Mouse (Mus musculus): ENCODE data around the gene Acat2. TPM values are rescaled to one million over a fixed set of nuclear protein-coding genes. Genes with fewer than 3 reads are reported as not detected.
"Not testable (repeated sequence)": the region's sequence is repeated elsewhere in the genome, so short reads cannot be mapped to it uniquely, and the experiment has no call there.

The Acat2 gene
- polyA plus RNA-seq, 1 experiment from 2014 or later: 116 TPM

DNA sequence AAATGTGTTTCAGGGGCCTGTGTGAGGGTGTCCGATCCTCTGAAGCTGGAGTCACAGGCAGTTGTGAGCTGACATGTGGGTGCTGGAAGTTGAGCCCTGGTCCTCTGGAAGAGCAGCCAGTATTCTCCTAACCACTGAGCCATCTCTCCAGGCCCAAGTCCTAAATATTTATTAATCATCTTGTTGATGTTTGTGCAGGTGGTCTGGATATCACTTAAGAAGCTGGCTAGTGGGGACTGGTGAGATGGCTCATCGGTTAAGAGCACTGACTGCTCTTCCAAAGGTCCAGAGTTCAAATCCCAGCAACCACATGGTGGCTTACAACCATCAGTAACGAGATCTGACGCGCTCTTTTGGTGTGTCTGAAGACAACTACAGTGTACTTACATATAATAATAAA is 10.9 kb downstream of the Acat2 start:
- Histone ChIP-seq H3K9me3 (no peaks in the 10 kb centered on the region), H3K4me1 (no peaks in the 10 kb centered on the region), H3K27ac (no peak overlapping the region), H3K27me3 (no peaks in the 10 kb centered on the region), H3K4me2 (no peak overlapping the region), H3K36me3 (peaks cover 50% of the 10 kb centered on the region), H3K4me3 (no peak overlapping the region), H3K9ac (no peak overlapping the region)
- 90% methylated on average over 5 of the region's 5 CpGs for WGBS
- ATAC-seq (ENCODE audit: borderline replicate concordance, extremely low read depth, low FRiP score, low TSS enrichment): no peak

- H3K27ac ChIP-seq: no peak overlapping the region
- no peak for ATAC-seq (ENCODE audit: borderline replicate concordance, extremely low read depth, low FRiP score, low TSS enrichment)
- 86% methylated on average over 6 of the region's 6 CpGs for WGBS
- peaks cover 6% of the 10 kb centered on the region for H3K4me1 ChIP-seq
- no peaks in the 10 kb centered on the region for H3K27me3 ChIP-seq
- no peaks in the 10 kb centered on the region for H3K9me3 ChIP-seq
- H3K36me3 ChIP-seq: peaks cover 27% of the 10 kb centered on the region
- no peak overlapping the region for H3K4me3 ChIP-seq
- H3K4me2 ChIP-seq: no peak overlapping the region
- no peak overlapping the region for H3K9ac ChIP-seq
Observed at GRCm38 (mm10) chr17:12942459-12943162, 17.9 kb downstream of the Acat2 start.

DNA sequence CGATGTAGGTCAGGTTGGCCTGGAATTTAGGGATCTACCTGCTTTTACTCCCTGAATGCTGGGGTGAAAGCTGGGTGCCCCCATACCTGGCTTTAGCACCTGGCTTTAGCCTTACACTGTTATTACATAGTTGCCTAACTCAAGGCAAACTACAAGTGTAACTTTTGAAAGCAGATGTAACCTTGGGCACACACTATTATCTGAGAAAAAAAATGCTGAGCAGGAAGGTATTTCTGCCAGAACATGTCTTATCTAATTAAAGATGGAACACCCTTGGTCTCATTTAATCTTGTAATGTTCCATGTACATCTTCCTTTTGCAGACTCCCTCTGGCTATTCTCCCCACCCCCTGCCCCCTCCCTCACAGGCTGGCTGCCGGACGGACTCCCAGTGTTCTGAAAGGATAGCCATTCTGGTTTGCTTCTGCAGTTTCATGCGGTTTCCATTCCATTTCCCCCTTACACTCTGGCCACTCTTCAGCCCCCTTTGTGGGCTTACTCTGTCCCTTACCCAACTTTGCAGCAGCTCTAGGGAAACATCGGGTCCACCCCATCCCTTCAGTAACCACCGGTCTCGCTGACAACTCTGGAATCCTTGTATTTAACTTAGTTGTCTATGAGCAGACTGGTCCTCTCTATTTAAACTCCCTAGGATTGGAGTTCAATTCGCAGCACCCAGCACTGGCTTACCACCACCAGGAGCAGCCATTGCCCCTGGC is 18.8 kb downstream of the Acat2 start:
- Histone ChIP-seq H3K9ac (no peak overlapping the region), H3K27ac (no peak overlapping the region), H3K27me3 (no peaks in the 10 kb centered on the region), H3K9me3 (no peaks in the 10 kb centered on the region), H3K36me3 (peaks cover 24% of the 10 kb centered on the region), H3K4me1 (peaks cover 6% of the 10 kb centered on the region), H3K4me2 (no peak overlapping the region), H3K4me3 (no peak overlapping the region)
- no peak for ATAC-seq (ENCODE audit: borderline replicate concordance, extremely low read depth, low FRiP score, low TSS enrichment)
- 76% methylated on average over 8 of the region's 8 CpGs for whole genome bisulfite sequencing

DNA sequence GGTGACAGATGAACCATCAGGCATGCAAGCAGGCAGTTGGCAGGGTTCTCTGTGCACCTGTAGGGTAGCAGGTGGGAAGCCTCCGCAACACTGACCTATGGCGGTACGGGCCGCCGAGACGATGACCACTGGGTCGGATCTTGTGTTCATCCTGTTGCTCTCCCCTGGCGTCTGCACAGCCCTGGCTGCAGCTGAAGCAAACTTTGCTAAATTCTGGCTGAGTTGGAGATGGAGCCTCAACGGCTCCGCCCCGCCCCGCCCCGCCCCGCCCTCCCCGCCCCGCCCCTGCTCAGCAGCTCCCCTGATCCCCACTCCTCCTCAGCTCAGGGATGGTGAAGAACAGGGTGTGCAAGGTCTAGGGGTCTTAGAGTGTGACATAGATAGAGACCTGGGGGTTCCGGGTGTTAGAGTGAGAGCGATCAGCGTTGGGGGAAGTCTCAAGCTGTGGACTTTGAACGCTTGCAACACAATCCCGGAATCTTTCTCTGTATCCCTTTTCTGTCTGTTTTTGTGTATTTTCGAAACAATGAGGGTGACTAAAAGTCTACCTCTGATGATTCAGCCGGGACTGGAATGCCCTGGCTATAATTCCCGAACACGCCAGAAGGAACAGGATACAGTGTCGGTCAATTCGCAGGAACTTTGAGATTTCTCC is 20.3 kb downstream of the Acat2 start, which contains the start of gene Acat3:
TSS of gene Acat3 (minus strand) at position 450 of the 655 bp plus-strand sequence.
- ATAC-seq (ENCODE audit: borderline replicate concordance, extremely low read depth, low FRiP score, low TSS enrichment): peak; percentile 78; the same call in 1 of the 2 replicates
- WGBS: 11% methylated on average over 27 of the region's 27 CpGs
- peaks cover 15% of the 10 kb centered on the region; the same call in 1 of the 2 replicates for H3K36me3 ChIP-seq
- no peak within 1 kb of the TSS for H3K9ac ChIP-seq
- peak within 1 kb of the TSS; percentile 33 for H3K4me3 ChIP-seq
- H3K9me3 ChIP-seq: no peaks in the 10 kb centered on the region
- H3K4me2 ChIP-seq: peak within 1 kb of the TSS; percentile 62
- no peaks in the 10 kb centered on the region for H3K27me3 ChIP-seq
- no peak within 1 kb of the TSS for H3K27ac ChIP-seq
- peaks cover 6% of the 10 kb centered on the region for H3K4me1 ChIP-seq

DNA sequence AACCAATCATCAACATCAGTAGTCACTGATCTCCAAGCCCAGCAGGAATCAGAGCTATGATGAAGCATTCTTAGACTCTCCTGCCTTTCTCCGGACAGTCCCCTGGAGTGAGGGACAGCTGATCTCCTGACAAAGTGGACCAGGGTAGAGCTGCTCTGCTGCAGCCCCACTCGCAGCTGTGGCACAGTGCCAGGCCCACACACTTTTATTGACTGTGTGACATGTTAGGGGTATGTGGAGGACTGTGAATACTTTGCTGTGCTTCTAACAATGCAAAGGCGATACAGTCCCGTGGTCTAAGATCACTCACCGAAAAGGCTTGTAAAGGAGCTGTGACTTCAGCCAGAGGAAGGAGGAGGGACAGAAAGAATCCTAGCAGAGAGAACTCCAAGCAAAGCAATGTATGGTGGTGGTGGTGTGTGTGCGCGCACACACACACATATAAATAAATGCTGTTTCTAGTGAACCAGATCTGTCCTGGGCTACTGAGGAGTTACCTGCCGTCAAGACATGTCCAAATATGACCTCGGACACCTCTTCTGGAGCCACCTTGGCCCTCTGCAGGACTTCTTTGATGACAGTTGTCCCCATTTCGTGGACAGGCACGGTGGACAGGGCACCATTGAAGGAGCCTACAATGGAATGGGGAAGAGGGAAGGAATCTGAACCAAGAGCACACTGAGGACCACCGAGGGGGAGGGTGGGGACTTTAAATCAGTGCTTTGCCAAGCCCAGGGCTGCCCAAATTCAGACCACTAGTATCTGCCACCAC is 21.0 kb downstream of the Acat2 start:
- ATAC-seq (ENCODE audit: borderline replicate concordance, extremely low read depth, low FRiP score, low TSS enrichment): peak; percentile 32; the same call in 1 of the 2 replicates
- H3K9me3 ChIP-seq, H3K27me3 ChIP-seq, H3K9ac ChIP-seq, H3K27ac ChIP-seq, H3K36me3 ChIP-seq, H3K4me1 ChIP-seq: not testable (repeated sequence)
- WGBS: 36% methylated on average over 2 of the region's 12 CpGs
- peak overlapping the region; percentile 62 for H3K4me2 ChIP-seq
- peak overlapping the region; percentile 33 for H3K4me3 ChIP-seq

DNA sequence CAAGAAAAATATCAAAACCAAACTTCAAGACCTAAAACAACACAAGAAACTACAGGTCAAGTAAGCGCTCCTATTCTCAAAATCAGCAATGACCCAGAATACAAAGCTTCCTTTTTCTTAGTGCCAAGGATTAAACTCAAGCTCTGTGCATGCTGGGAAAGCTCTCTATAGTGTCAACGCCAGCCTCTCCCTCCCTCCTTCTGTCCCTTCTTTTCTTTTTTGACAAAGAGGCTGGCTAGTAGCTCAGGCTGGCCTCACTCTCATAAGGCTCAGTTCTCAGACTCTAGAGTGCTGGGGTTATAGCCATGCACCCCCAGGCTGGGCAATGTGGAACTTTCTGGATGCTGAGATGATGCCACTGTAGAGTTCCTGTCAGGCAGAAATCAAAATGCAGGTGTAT is 22.5 kb downstream of the Acat2 start:
- H3K9ac ChIP-seq: no peak overlapping the region
- 57% methylated on average over 2 of the region's 2 CpGs for WGBS
- no peak overlapping the region for H3K4me2 ChIP-seq
- H3K27ac ChIP-seq: no peak overlapping the region
- no peaks in the 10 kb centered on the region for H3K27me3 ChIP-seq
- H3K36me3 ChIP-seq: 0 out of 2 replicates have a peak, but pooled peaks cover 3% of the 10 kb centered on the region
- no peaks in the 10 kb centered on the region for H3K9me3 ChIP-seq
- no peak overlapping the region for H3K4me3 ChIP-seq
- no peak for ATAC-seq (ENCODE audit: borderline replicate concordance, extremely low read depth, low FRiP score, low TSS enrichment)
- H3K4me1 ChIP-seq: peaks cover 6% of the 10 kb centered on the region

- peaks cover 6% of the 10 kb centered on the region for H3K4me1 ChIP-seq
- WGBS: 66% methylated on average over 2 of the region's 2 CpGs
- no peak overlapping the region for H3K27ac ChIP-seq
- H3K4me3 ChIP-seq: no peak overlapping the region
- H3K9ac ChIP-seq: no peak overlapping the region
- H3K4me2 ChIP-seq: no peak overlapping the region
- H3K9me3 ChIP-seq: no peaks in the 10 kb centered on the region
- no peaks in the 10 kb centered on the region for H3K27me3 ChIP-seq
- ATAC-seq (ENCODE audit: borderline replicate concordance, extremely low read depth, low FRiP score, low TSS enrichment): no peak
- H3K36me3 ChIP-seq: no peaks in the 10 kb centered on the region
Observed at GRCm38 (mm10) chr17:12937412-12937970, 23.1 kb downstream of the Acat2 start.

DNA sequence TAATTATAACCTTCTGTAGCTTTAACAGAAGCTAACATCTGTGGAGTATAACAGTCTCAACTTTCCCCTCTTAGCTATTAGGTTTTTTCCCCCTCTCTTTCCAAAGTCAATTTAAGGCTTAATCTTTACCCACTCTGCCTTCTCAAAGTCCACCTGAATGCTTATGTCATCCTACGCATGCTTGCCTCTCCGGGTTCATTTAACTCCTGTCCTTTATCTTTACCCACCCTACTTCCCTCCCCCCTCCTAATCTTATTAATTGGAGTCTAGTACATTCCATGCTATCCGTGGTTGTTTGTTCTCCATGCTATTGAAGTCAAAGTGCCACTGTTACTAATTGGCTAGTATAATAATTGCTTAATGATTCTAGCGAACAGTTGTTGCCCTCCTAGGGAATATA is 24.8 kb downstream of the Acat2 start:
- H3K36me3 ChIP-seq: no peaks in the 10 kb centered on the region
- no peak overlapping the region for H3K4me3 ChIP-seq
- H3K4me1 ChIP-seq: peaks cover 6% of the 10 kb centered on the region
- H3K9ac ChIP-seq: no peak overlapping the region
- WGBS: 54% methylated on average over 4 of the region's 4 CpGs
- no peak overlapping the region for H3K27ac ChIP-seq
- H3K4me2 ChIP-seq: no peak overlapping the region
- no peaks in the 10 kb centered on the region for H3K9me3 ChIP-seq
- no peaks in the 10 kb centered on the region for H3K27me3 ChIP-seq
- ATAC-seq (ENCODE audit: borderline replicate concordance, extremely low read depth, low FRiP score, low TSS enrichment): no peak

GRCm38 (mm10) chr17:12931576-12931975 is 29.0 kb downstream of the Acat2 start:
- H3K27me3 ChIP-seq; H3K4me3 ChIP-seq; H3K9me3 ChIP-seq; H3K9ac ChIP-seq; H3K4me2 ChIP-seq; H3K4me1 ChIP-seq; ATAC-seq (ENCODE audit: borderline replicate concordance, extremely low read depth, low FRiP score, low TSS enrichment); H3K36me3 ChIP-seq; H3K27ac ChIP-seq: not testable (repeated sequence)
- 87% methylated on average over 5 of the region's 5 CpGs for WGBS

DNA sequence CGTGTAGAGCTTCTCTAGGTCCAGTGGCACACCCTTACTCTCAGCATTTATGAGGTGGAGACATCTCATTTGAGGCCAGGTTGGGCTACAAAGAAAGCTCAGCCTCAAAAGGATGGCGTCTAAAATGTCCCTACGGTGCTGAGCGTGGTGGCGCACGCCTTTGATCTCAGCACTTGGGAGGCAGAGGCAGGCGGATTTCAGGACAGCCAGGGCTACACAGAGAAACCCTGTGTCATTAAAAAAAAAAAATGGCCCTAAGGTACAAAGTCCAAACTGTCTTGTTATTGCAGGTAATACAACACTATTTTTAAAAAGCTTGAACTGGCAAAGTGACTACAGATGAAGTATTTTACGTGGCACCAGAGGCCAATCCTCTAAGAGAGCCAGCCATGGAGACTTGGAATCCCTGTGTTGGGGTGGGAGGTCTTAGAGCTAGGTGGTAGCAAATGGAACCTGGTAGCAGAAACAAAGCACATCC is 34.8 kb downstream of the Acat2 start:
- Histone ChIP-seq H3K4me2 (no peak overlapping the region), H3K27ac (no peak overlapping the region), H3K9me3 (no peaks in the 10 kb centered on the region), H3K27me3 (no peaks in the 10 kb centered on the region), H3K4me1 (no peaks in the 10 kb centered on the region), H3K36me3 (peaks cover 56% of the 10 kb centered on the region), H3K4me3 (no peak overlapping the region), H3K9ac (no peak overlapping the region)
- 88% methylated on average over 8 of the region's 8 CpGs for WGBS
- ATAC-seq (ENCODE audit: borderline replicate concordance, extremely low read depth, low FRiP score, low TSS enrichment): no peak

GRCm38 (mm10) chr17:12925001-12925400 is 35.5 kb downstream of the Acat2 start:
- Histone ChIP-seq H3K9ac (no peak overlapping the region), H3K4me3 (no peak overlapping the region), H3K27me3 (no peaks in the 10 kb centered on the region), H3K27ac (no peak overlapping the region), H3K4me1 (no peaks in the 10 kb centered on the region), H3K4me2 (no peak overlapping the region), H3K36me3 (peaks cover 64% of the 10 kb centered on the region), H3K9me3 (no peaks in the 10 kb centered on the region)
- WGBS: 82% methylated on average over 3 of the region's 3 CpGs
- ATAC-seq (ENCODE audit: borderline replicate concordance, extremely low read depth, low FRiP score, low TSS enrichment): no peak
